ENCODE assay signal across 10 mouse cellular contexts in the genomic region with DNA sequence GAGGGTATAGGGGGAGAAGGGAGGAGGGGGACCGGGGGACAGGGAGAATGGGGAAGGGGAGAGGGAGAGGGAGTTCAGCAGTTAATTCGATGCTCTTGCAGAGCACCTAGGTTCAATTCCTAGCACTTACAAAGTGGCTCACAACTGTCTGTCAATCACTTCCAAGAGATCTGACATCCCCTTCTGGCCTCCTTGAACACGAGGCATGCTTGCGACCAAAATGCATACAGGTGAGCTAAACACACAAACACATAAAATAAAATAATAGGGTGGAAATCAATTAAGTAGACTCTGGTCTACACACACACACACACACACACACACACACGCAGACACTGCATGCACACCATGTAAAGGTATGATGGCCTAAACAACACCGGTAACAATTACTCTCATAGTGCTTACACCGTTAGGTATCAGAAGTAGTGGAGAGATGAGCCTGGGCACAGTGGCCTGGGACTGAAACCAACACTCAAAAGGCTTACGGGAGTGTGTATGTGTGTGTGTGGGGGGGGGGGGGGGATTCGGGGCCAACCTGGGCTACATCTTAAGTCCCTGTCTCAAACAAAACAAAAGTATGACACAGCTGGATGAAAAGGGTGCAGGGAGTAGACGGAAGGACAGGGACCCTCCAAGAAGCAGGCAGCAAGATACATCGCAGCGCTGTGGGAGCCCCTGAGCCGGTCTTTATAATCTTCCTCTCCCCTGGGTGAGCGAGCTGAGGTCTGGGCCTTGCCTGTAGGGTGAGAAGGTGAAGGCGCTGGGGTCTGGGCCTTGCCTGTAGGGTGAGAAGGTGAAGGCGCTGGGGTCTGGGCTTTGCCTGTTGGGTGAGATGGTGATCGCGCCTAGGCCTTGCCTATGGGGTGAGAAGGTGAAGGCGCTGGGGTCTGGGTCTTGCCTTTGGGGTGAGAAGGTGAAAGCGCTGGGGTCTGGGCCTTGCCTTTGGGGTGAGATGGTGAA. TPM values are rescaled to one million over a fixed set of nuclear protein-coding genes. Genes with fewer than 3 reads are reported as not detected.
DNase-seq lines count a peak whose midpoint lies in the region; ATAC-seq and TF ChIP-seq lines count a peak whose summit lies in the region.
"Had no signal": no experiment of that assay in that cellular context is flagged by ENCODE, and none has a peak within 500 bp of the region (broad histone marks: within the 10 kb centered on the region; RNA-seq: fewer than 3 reads in every experiment).

No protein-coding gene starts in this region.

- H3K27ac ChIP-seq in kidney, adult 2 months (ENCODE audit: insufficient read depth, low read depth, low read length) = peak overlapping the region; percentile 12; the same call in 1 of the 2 replicates
- peak overlapping the region; percentile 93 for H3K27ac ChIP-seq in CH12.LX (ENCODE audit: insufficient read depth, low read depth)
- peak overlapping the region; percentile 91 for H3K27ac ChIP-seq in liver, postnatal 0 days (ENCODE audit: low read depth)
- no peak overlapping the region for H3K27ac ChIP-seq in hindbrain, embryonic 16.5 days (ENCODE audit: low read depth, low read length)
- H3K27ac ChIP-seq: forebrain, embryonic 15.5 days had no signal

- TF ChIP-seq RAD21 in CH12.LX (IDR thresholded peaks at IDR 0.05; ENCODE audit: low read depth, low read length) = no peak; the same call in 1 of the 2 replicates

- dilution Hi-C loops in CH12.LX (cut with MboI; ENCODE audit: extremely low pct_ligation_motif_present, extremely low pct_unique_long_range_greater_than_20kb, low sequenced_read_pairs) = no loop called here

- peaks cover 19% of the 10 kb centered on the region for H3K79me2 ChIP-seq in CH12.LX (replicated peaks; ENCODE audit: control insufficient read depth, extremely low read depth, insufficient read depth, poor library complexity, severe bottlenecking)

- no peaks in the 10 kb centered on the region for H3K4me1 ChIP-seq in kidney, adult 2 months (ENCODE audit: control insufficient read depth, insufficient read depth, low read length)
- peaks cover 11 to 39% of the 10 kb centered on the region in 2 experiments for H3K4me1 ChIP-seq in CH12.LX (ENCODE audit: control insufficient read depth in 1 of 2, insufficient read depth in 2 of 2)
- peaks cover 49% of the 10 kb centered on the region for H3K4me1 ChIP-seq in liver, postnatal 0 days (ENCODE audit: insufficient read depth)
- peaks cover 5% of the 10 kb centered on the region for H3K4me1 ChIP-seq in hindbrain, embryonic 16.5 days (ENCODE audit: control insufficient read depth, insufficient read depth, low read depth, low read length)

- in situ Hi-C loops in CH12.LX (cut with MboI; ENCODE audit: low pct_ligation_motif_present, low pct_unique_long_range_greater_than_20kb, low sequenced_read_pairs) = no loop called here

- no peak for DNase-seq in kidney, adult 2 months
- no peak for DNase-seq in kidney, adult 11 months
- no peak for DNase-seq in CH12.LX (ENCODE audit: extremely low read depth)
- no peak for DNase-seq in liver, postnatal 0 days
- DNase-seq in gastrocnemius, postnatal 4 days (ENCODE audit: low spot score in 2 of 2) = no peak
- DNase-seq in frontal cortex, postnatal 25 days (ENCODE audit: low spot score in 2 of 2) = no peak
- DNase-seq: cerebellum, adult 11-12 months had no signal

- peak; percentile 13 for ATAC-seq in erythroblast, adult 5-6 weeks (replicated peaks; ENCODE audit: low FRiP score, poor library complexity, severe bottlenecking)
- ATAC-seq in liver, postnatal 0 days = peak; percentile 7; the same call in 1 of the 2 replicates
- no peak for ATAC-seq in hindbrain, embryonic 16.5 days
- ATAC-seq: forebrain, embryonic 15.5 days had no signal

- H3K9me3 ChIP-seq in CH12.LX (replicated peaks; ENCODE audit: low read length) = no peaks in the 10 kb centered on the region
- no peaks in the 10 kb centered on the region for H3K9me3 ChIP-seq in liver, postnatal 0 days (ENCODE audit: low read length)
- no peaks in the 10 kb centered on the region for H3K9me3 ChIP-seq in hindbrain, embryonic 16.5 days (ENCODE audit: control insufficient read depth, low read length)
- H3K9me3 ChIP-seq: forebrain, embryonic 15.5 days had no signal

- no peak for TF ChIP-seq EP300 in CH12.LX (IDR thresholded peaks at IDR 0.05; ENCODE audit: low read length)
- TF ChIP-seq EP300 in liver, postnatal 0 days (IDR thresholded peaks at IDR 0.05; ENCODE audit: low read depth) = no peak

- no peak for TF ChIP-seq CTCF in kidney, adult 2 months (conservative IDR thresholded peaks at IDR 0.05; ENCODE audit: insufficient read depth, insufficient read length, low read depth, low read length)
- no peak for TF ChIP-seq CTCF in CH12.LX (conservative IDR thresholded peaks at IDR 0.05 in 1 of 2, IDR thresholded peaks at IDR 0.05 in 1 of 2; ENCODE audit: low read depth in 2 of 2, low read length in 2 of 2)
- TF ChIP-seq CTCF in liver, postnatal 0 days (IDR thresholded peaks at IDR 0.05; ENCODE audit: low read depth) = no peak

- peak overlapping the region; percentile 86 for H3K9ac ChIP-seq in CH12.LX (ENCODE audit: insufficient read depth, low read depth)
- H3K9ac ChIP-seq in liver, postnatal 0 days (replicated peaks) = peak overlapping the region; percentile 75
- H3K9ac ChIP-seq in hindbrain, embryonic 16.5 days (ENCODE audit: low read depth, low read length) = no peak overlapping the region
- H3K9ac ChIP-seq: forebrain, embryonic 15.5 days had no signal

- 89% methylated on average over 20 of the region's 20 CpGs for WGBS in kidney, adult 2 months
- WGBS in liver, postnatal 0 days (ENCODE audit: insufficient replicate concordance) = 43% methylated on average over 20 of the region's 20 CpGs
- 88% methylated on average over 20 of the region's 20 CpGs for WGBS in hindbrain, embryonic 16.5 days

- H3K27me3 ChIP-seq in kidney, adult 2 months (replicated peaks; ENCODE audit: control insufficient read depth, insufficient read depth, low read length) = no peaks in the 10 kb centered on the region
- no peaks in the 10 kb centered on the region for H3K27me3 ChIP-seq in CH12.LX (replicated peaks)
- no peaks in the 10 kb centered on the region for H3K27me3 ChIP-seq in liver, postnatal 0 days (ENCODE audit: insufficient read depth, low read length)
- no peaks in the 10 kb centered on the region for H3K27me3 ChIP-seq in hindbrain, embryonic 16.5 days (replicated peaks; ENCODE audit: control insufficient read depth, insufficient read depth, low read length)
- H3K27me3 ChIP-seq: forebrain, embryonic 15.5 days had no signal

- H3K4me2 ChIP-seq in CH12.LX (ENCODE audit: insufficient read depth, low read depth, poor library complexity, severe bottlenecking) = peak overlapping the region; percentile 56
- H3K4me2 ChIP-seq in liver, postnatal 0 days (ENCODE audit: low read depth, low read length) = peak overlapping the region; percentile 66
- no peak overlapping the region for H3K4me2 ChIP-seq in hindbrain, embryonic 16.5 days (ENCODE audit: low read length)
- H3K4me2 ChIP-seq: forebrain, embryonic 15.5 days had no signal

- TF ChIP-seq POLR2A in kidney, adult 2 months (IDR thresholded peaks at IDR 0.05; ENCODE audit: low read depth, low read length) = no peak
- no peak for TF ChIP-seq POLR2A in CH12.LX (IDR thresholded peaks at IDR 0.05; ENCODE audit: low read depth, low read length)

- H3K36me3 ChIP-seq in kidney, adult 2 months (ENCODE audit: control insufficient read depth, insufficient read depth, low read length) = no peaks in the 10 kb centered on the region
- H3K36me3 ChIP-seq in CH12.LX (replicated peaks in 1 of 2; ENCODE audit: control insufficient read depth in 1 of 2, insufficient read depth in 1 of 2, low read length in 1 of 2) = peaks cover 21 to 28% of the 10 kb centered on the region in 2 experiments
- H3K36me3 ChIP-seq in liver, postnatal 0 days (replicated peaks; ENCODE audit: insufficient read depth, low read length) = peaks cover 15% of the 10 kb centered on the region; the same call in 1 of the 2 replicates
- no peaks in the 10 kb centered on the region for H3K36me3 ChIP-seq in hindbrain, embryonic 16.5 days (ENCODE audit: control insufficient read depth, insufficient read depth, low read length)
- H3K36me3 ChIP-seq: forebrain, embryonic 15.5 days had no signal

- H3K4me3 ChIP-seq in kidney, adult 2 months (ENCODE audit: insufficient read depth, low read depth, low read length) = no peak overlapping the region
- H3K4me3 ChIP-seq in CH12.LX (replicated peaks in 1 of 3; ENCODE audit: low read depth in 2 of 3, low read length in 2 of 3, poor library complexity in 1 of 3) = peak overlapping the region; percentile 78 to 91 (median 87)
- peak overlapping the region; percentile 55 for H3K4me3 ChIP-seq in liver, postnatal 0 days (ENCODE audit: low read depth, low read length)
- no peak overlapping the region for H3K4me3 ChIP-seq in hindbrain, embryonic 16.5 days (ENCODE audit: low read length)
- H3K4me3 ChIP-seq: forebrain, embryonic 15.5 days had no signal

RNA-seq across cellular contexts. Expression of gene AI467606, which starts 0.7 kb away (rescaled TPM):
- 4.2 and 7.7 TPM in 2 replicates for polyA plus RNA-seq in kidney, adult 2 months (2012; rRNA removed)
- 15.7 and 19.0 TPM in 2 replicates for total RNA-seq in CH12.LX (2012; rRNA removed)
- 18.6 and 26.4 TPM in 2 replicates for total RNA-seq in CH12.LX (2014; rRNA removed)
- polyA plus RNA-seq in CH12.LX (2012; ENCODE audit: insufficient read length, low read depth) = 18.3 and 20.5 TPM in 2 replicates
- 19.8 and 26.8 TPM in 2 replicates for total RNA-seq in erythroblast, adult 5-6 weeks (2015; ENCODE audit: low replicate concordance)
- 17.1 and 19.9 TPM in 2 replicates for total RNA-seq in erythroblast, adult 5-6 weeks (2017; ENCODE audit: low replicate concordance)
- 7.6 and 8.1 TPM in 2 replicates for polyA plus RNA-seq in liver, postnatal 0 days (2015; fragmentation: Nextera tagmentation; extraction: Ambion mirVana)
- total RNA-seq in gastrocnemius, postnatal 4 days (2021) = 1 to 10 TPM; 1.3 to 1.8 TPM
- polyA plus RNA-seq in hindbrain, embryonic 16.5 days (2015; fragmentation: Nextera tagmentation; extraction: Ambion mirVana) = 2.2 and 2.4 TPM in 2 replicates

RNA-seq across cellular contexts. Expression of gene Zg16, which starts 3.3 kb away (rescaled TPM):
- not detected in 2 replicates for polyA plus RNA-seq in kidney, adult 2 months (2012; rRNA removed)
- total RNA-seq in CH12.LX (2012; rRNA removed) (not detected in 2 replicates), CH12.LX (2014; rRNA removed) (not detected in 2 replicates)
- polyA plus RNA-seq in CH12.LX (2012; ENCODE audit: insufficient read length, low read depth) = not detected in 2 replicates
- total RNA-seq in erythroblast, adult 5-6 weeks (2015; ENCODE audit: low replicate concordance) = not detected in 2 replicates
- 3.2 and 5.0 TPM in 2 replicates for total RNA-seq in erythroblast, adult 5-6 weeks (2017; ENCODE audit: low replicate concordance)
- 0.59 and 1.8 TPM in 2 replicates for polyA plus RNA-seq in liver, postnatal 0 days (2015; fragmentation: Nextera tagmentation; extraction: Ambion mirVana)
- total RNA-seq in gastrocnemius, postnatal 4 days (2021) = under 1 TPM in 1 of 2 experiments, not detected in 1; 0.47 TPM
- not detected in 2 replicates for polyA plus RNA-seq in hindbrain, embryonic 16.5 days (2015; fragmentation: Nextera tagmentation; extraction: Ambion mirVana)
- polyA plus RNA-seq: forebrain, embryonic 15.5 days had no signal

RNA-seq across cellular contexts. Expression of gene Qprt, which starts 31.6 kb away (rescaled TPM):
- 127 and 137 TPM in 2 replicates for polyA plus RNA-seq in kidney, adult 2 months (2012; rRNA removed)
- 0.21 and 0.30 TPM in 2 replicates for total RNA-seq in CH12.LX (2012; rRNA removed)
- 0.15 TPM in 1 of 2 replicates, not detected in the other for total RNA-seq in CH12.LX (2014; rRNA removed)
- polyA plus RNA-seq in CH12.LX (2012; ENCODE audit: insufficient read length, low read depth) = 0.14 TPM in 1 of 2 replicates, not detected in the other
- total RNA-seq in erythroblast, adult 5-6 weeks (2015; ENCODE audit: low replicate concordance) = 1.7 TPM in 1 of 2 replicates, not detected in the other
- total RNA-seq in erythroblast, adult 5-6 weeks (2017; ENCODE audit: low replicate concordance) = 0.34 TPM in 1 of 2 replicates, not detected in the other
- 148 and 151 TPM in 2 replicates for polyA plus RNA-seq in liver, postnatal 0 days (2015; fragmentation: Nextera tagmentation; extraction: Ambion mirVana)
- 1 to 10 TPM; 4.6 to 5.2 TPM for total RNA-seq in gastrocnemius, postnatal 4 days (2021)
- polyA plus RNA-seq in hindbrain, embryonic 16.5 days (2015; fragmentation: Nextera tagmentation; extraction: Ambion mirVana) = 1.1 TPM in 2 replicates

RNA-seq across cellular contexts. Expression of gene Spn, which starts 47.2 kb away (rescaled TPM):
- 2.7 and 5.2 TPM in 2 replicates for polyA plus RNA-seq in kidney, adult 2 months (2012; rRNA removed)
- total RNA-seq in CH12.LX (2012; rRNA removed) (14.4 and 16.3 TPM in 2 replicates), CH12.LX (2014; rRNA removed) (2.4 and 2.6 TPM in 2 replicates)
- 3.3 and 3.6 TPM in 2 replicates for polyA plus RNA-seq in CH12.LX (2012; ENCODE audit: insufficient read length, low read depth)
- 15.8 and 24.9 TPM in 2 replicates for total RNA-seq in erythroblast, adult 5-6 weeks (2015; ENCODE audit: low replicate concordance)
- 58.3 and 60.0 TPM in 2 replicates for total RNA-seq in erythroblast, adult 5-6 weeks (2017; ENCODE audit: low replicate concordance)
- 4.9 and 5.6 TPM in 2 replicates for polyA plus RNA-seq in liver, postnatal 0 days (2015; fragmentation: Nextera tagmentation; extraction: Ambion mirVana)
- total RNA-seq in gastrocnemius, postnatal 4 days (2021) = under 1 TPM; 0.54 to 0.91 TPM
- polyA plus RNA-seq in hindbrain, embryonic 16.5 days (2015; fragmentation: Nextera tagmentation; extraction: Ambion mirVana) = 0.07 TPM in 1 of 2 replicates, not detected in the other
- polyA plus RNA-seq: forebrain, embryonic 15.5 days had no signal

RNA-seq across cellular contexts. Expression of gene Kif22, which starts 48.2 kb away (rescaled TPM):
- 0.67 and 0.73 TPM in 2 replicates for polyA plus RNA-seq in kidney, adult 2 months (2012; rRNA removed)
- 54.2 and 63.9 TPM in 2 replicates for total RNA-seq in CH12.LX (2012; rRNA removed)
- total RNA-seq in CH12.LX (2014; rRNA removed) = 58.1 and 65.0 TPM in 2 replicates
- polyA plus RNA-seq in CH12.LX (2012; ENCODE audit: insufficient read length, low read depth) = 81.4 and 86.2 TPM in 2 replicates
- total RNA-seq in erythroblast, adult 5-6 weeks (2015; ENCODE audit: low replicate concordance) = 50.5 and 71.7 TPM in 2 replicates
- 57.3 and 83.1 TPM in 2 replicates for total RNA-seq in erythroblast, adult 5-6 weeks (2017; ENCODE audit: low replicate concordance)
- polyA plus RNA-seq in liver, postnatal 0 days (2015; fragmentation: Nextera tagmentation; extraction: Ambion mirVana) = 45.4 and 47.4 TPM in 2 replicates
- total RNA-seq in gastrocnemius, postnatal 4 days (2021) = 10 to 100 TPM; 21.7 to 26.2 TPM
- polyA plus RNA-seq in hindbrain, embryonic 16.5 days (2015; fragmentation: Nextera tagmentation; extraction: Ambion mirVana) = 22.2 and 29.8 TPM in 2 replicates

Comparison
In these comparisons a context has a peak if more than half of its experiments do, and no peak if none do; other contexts are left out.
1. H3K4me3 ChIP-seq: peak in CH12.LX (3 of 3) and liver, postnatal 0 days (single experiment); none in kidney, adult 2 months (single experiment) and hindbrain, embryonic 16.5 days (single experiment).
2. RNA of gene Qprt, which starts 31.6 kb away (polyA plus RNA-seq): 148 to 151 TPM in liver, postnatal 0 days and 127 to 137 TPM in kidney, adult 2 months; 1.1 TPM in hindbrain, embryonic 16.5 days and 0.14 TPM in CH12.LX; every median in the first group is over 10 times any median in the second.